In the genomic region with DNA sequence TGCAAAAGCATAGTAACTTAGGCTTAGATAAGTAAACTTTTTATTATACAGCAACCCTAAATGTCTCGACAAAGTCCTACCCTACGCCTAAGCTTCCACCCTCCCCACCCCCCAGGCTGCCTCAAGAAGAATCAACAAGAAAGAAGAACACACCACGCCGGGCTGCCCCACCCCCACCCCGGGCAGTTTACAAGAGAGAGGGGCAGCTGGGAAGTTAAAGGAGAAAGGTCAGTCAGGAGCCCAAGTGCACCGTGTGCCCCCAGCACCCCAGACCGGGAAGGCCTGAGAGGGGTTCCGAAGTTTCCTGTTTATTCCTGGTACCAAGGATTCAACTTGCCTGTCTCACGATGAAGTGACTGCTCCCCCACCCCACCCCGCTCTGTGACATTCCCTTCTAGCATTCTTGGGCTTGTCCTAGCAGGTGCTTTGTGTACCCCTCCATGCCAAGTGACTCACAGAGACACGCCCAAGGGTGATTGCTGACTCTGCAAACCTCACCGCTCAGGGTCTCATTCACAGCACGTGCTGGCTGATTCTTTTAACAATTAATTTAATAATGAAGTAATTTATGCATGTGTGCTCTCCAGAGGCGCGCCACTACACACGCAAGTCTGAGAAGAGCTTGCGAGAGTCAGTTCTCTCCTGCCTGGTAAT, we compare ENCODE assay signal across 10 mouse cellular contexts. TPM values are rescaled to one million over a fixed set of nuclear protein-coding genes. Genes with fewer than 3 reads are reported as not detected.
A peak's percentile ranks its signal among the peaks of the same experiment; 100 is the strongest.
DNase-seq lines count a peak whose midpoint lies in the region; ATAC-seq and TF ChIP-seq lines count a peak whose summit lies in the region.
"Had no signal": no experiment of that assay in that cellular context is flagged by ENCODE, and none has a peak within 500 bp of the region (broad histone marks: within the 10 kb centered on the region; RNA-seq: fewer than 3 reads in every experiment).

No protein-coding gene starts in this region.

- H3K27ac ChIP-seq in heart, embryonic 13.5 days (replicated peaks): 0 out of 2 replicates have a peak overlapping the region, but pooled peaks have one; percentile 50
- peak overlapping the region; percentile 77 for H3K27ac ChIP-seq in embryonic facial prominence, embryonic 15.5 days (replicated peaks)
- no peak overlapping the region for H3K27ac ChIP-seq in liver, embryonic 15.5 days (replicated peaks)

- TF ChIP-seq CTCF in E14TG2a.4 (conservative IDR thresholded peaks at IDR 0.05; ENCODE audit: low read length): no peak

- H3K4me2 ChIP-seq in heart, embryonic 13.5 days: peak overlapping the region; percentile 27
- H3K4me2 ChIP-seq in embryonic facial prominence, embryonic 15.5 days (replicated peaks): peak overlapping the region; percentile 24; the same call in 1 of the 2 replicates
- peak overlapping the region; percentile 41 for H3K4me2 ChIP-seq in liver, embryonic 15.5 days

- no peak for DNase-seq in heart, adult 11 months
- DNase-seq in left cerebral cortex, postnatal 14 days (ENCODE audit: low spot score in 2 of 2): no peak
- DNase-seq in MN1 (ENCODE audit: low spot score): no peak
- DNase-seq in thymus, postnatal 0 days (ENCODE audit: low spot score): no peak
- DNase-seq: right cerebral cortex, postnatal 4 days had no signal

- no peaks in the 10 kb centered on the region for H3K27me3 ChIP-seq in heart, embryonic 13.5 days (replicated peaks)
- peaks cover 23% of the 10 kb centered on the region for H3K27me3 ChIP-seq in E14TG2a.4 (ENCODE audit: insufficient read depth, low read length)
- H3K27me3 ChIP-seq in embryonic facial prominence, embryonic 15.5 days: no peaks in the 10 kb centered on the region
- H3K27me3 ChIP-seq in liver, embryonic 15.5 days: no peaks in the 10 kb centered on the region

- peaks cover 26% of the 10 kb centered on the region for H3K4me1 ChIP-seq in heart, embryonic 13.5 days
- peaks cover 88% of the 10 kb centered on the region for H3K4me1 ChIP-seq in E14TG2a.4 (replicated peaks; ENCODE audit: low read depth, low read length)
- peaks cover 10% of the 10 kb centered on the region; the same call in 1 of the 2 replicates for H3K4me1 ChIP-seq in embryonic facial prominence, embryonic 15.5 days
- peaks cover 21% of the 10 kb centered on the region for H3K4me1 ChIP-seq in liver, embryonic 15.5 days (replicated peaks)

- H3K9me3 ChIP-seq in heart, embryonic 13.5 days: peaks cover 5% of the 10 kb centered on the region
- no peaks in the 10 kb centered on the region for H3K9me3 ChIP-seq in E14TG2a.4 (ENCODE audit: low read length)
- no peaks in the 10 kb centered on the region for H3K9me3 ChIP-seq in embryonic facial prominence, embryonic 15.5 days (replicated peaks)
- no peaks in the 10 kb centered on the region for H3K9me3 ChIP-seq in liver, embryonic 15.5 days (replicated peaks)

- intact Hi-C loops in left cerebral cortex, postnatal 14 days (cut with DNase I): no loop called here

- 35% methylated on average over 17 of the region's 17 CpGs for WGBS in heart, embryonic 13.5 days
- WGBS in embryonic facial prominence, embryonic 15.5 days: 31% methylated on average over 17 of the region's 17 CpGs
- WGBS in liver, embryonic 15.5 days (ENCODE audit: insufficient replicate concordance): 35% methylated on average over 17 of the region's 17 CpGs

- no peak for ATAC-seq in heart, embryonic 13.5 days (ENCODE audit: extremely low read depth, insufficient number of reproducible peaks, low FRiP score, low TSS enrichment)
- peak; percentile 58; the same call in 1 of the 2 replicates for ATAC-seq in embryonic facial prominence, embryonic 15.5 days (ENCODE audit: insufficient number of reproducible peaks, low FRiP score, low TSS enrichment, low read depth)
- no peak for ATAC-seq in liver, embryonic 15.5 days (ENCODE audit: insufficient read depth)

- no peak overlapping the region for H3K4me3 ChIP-seq in heart, embryonic 13.5 days
- H3K4me3 ChIP-seq in E14TG2a.4 (replicated peaks; ENCODE audit: low read length): peak overlapping the region; percentile 66
- H3K4me3 ChIP-seq in embryonic facial prominence, embryonic 15.5 days (replicated peaks): no peak overlapping the region
- H3K4me3 ChIP-seq in liver, embryonic 15.5 days (replicated peaks): no peak overlapping the region
- H3K4me3 ChIP-seq: erythroblast, embryonic 14.5 days had no signal

- H3K36me3 ChIP-seq in heart, embryonic 13.5 days: no peaks in the 10 kb centered on the region
- no peaks in the 10 kb centered on the region for H3K36me3 ChIP-seq in E14TG2a.4 (ENCODE audit: insufficient read depth, low read length)
- no peaks in the 10 kb centered on the region for H3K36me3 ChIP-seq in embryonic facial prominence, embryonic 15.5 days
- H3K36me3 ChIP-seq in liver, embryonic 15.5 days (replicated peaks): no peaks in the 10 kb centered on the region

- H3K9ac ChIP-seq in heart, embryonic 13.5 days: peak overlapping the region; percentile 54
- H3K9ac ChIP-seq in embryonic facial prominence, embryonic 15.5 days: no peak overlapping the region
- no peak overlapping the region for H3K9ac ChIP-seq in liver, embryonic 15.5 days

RNA-seq across cellular contexts. Expression of gene Ggta1, which starts 27.6 kb away (rescaled TPM):
- 30.9 and 32.5 TPM in 2 replicates for polyA plus RNA-seq in heart, embryonic 13.5 days (2015; fragmentation: Nextera tagmentation; extraction: Ambion mirVana)
- 33.5 and 38.3 TPM in 2 replicates for polyA plus RNA-seq in embryonic facial prominence, embryonic 15.5 days (2015; fragmentation: Nextera tagmentation; extraction: Ambion mirVana)
- polyA plus RNA-seq in liver, embryonic 15.5 days (2015; fragmentation: Nextera tagmentation; extraction: Ambion mirVana): 9.0 and 9.1 TPM in 2 replicates
- total RNA-seq in left cerebral cortex, postnatal 14 days (2021): 1 to 10 TPM; 2.9 to 3.5 TPM
- 26.2 and 27.3 TPM in 2 replicates for polyA plus RNA-seq in thymus, postnatal 0 days (2015; fragmentation: Nextera tagmentation; extraction: Ambion mirVana)
